Mouse (Mus musculus) neural tube, embryonic 11.5 days (tissue): ENCODE measurements at regions not wholly inside any gene's neighbourhood (a gene's known extent, or its start where the extent isn't known, plus 50 kb on each side); places are given as distances from the start of the nearest gene placed in this dataset.

Experiments used
- ATAC-seq: fragments of 200-750 bp; cut with Nextera tagmentation; 2 replicates; pipeline ENCODE4 v1.8.0; 2017; ENCODE audit warnings: moderate number of reproducible peaks, mild to moderate bottlenecking, moderate TSS enrichment, moderate library complexity; ENCODE audit not compliant: insufficient read depth, low FRiP score, low TSS enrichment
- DNase-seq: peaks from one replicate; pipeline ENCODE4 v3.0.0-alpha.2; 2015; ENCODE audit warnings: low spot score
- H3K27ac ChIP-seq: fragments of 300-500 bp; sonication (generic); 2 replicates; pipeline ENCODE4 v1.5.1; 2014; ENCODE audit warnings: low read depth, mild to moderate bottlenecking, low read length
- H3K27me3 ChIP-seq: fragments of 300-500 bp; sonication (generic); 2 replicates; pipeline ENCODE4 v1.6.1; 2014; ENCODE audit warnings: mild to moderate bottlenecking, low read length, mixed read lengths; ENCODE audit not compliant: control insufficient read depth, insufficient read depth
- H3K36me3 ChIP-seq: fragments of 300-500 bp; sonication (generic); 2 replicates; pipeline ENCODE4 v1.6.1; 2014; ENCODE audit warnings: mild to moderate bottlenecking, low read length, moderate library complexity, mixed read lengths; ENCODE audit not compliant: control insufficient read depth, insufficient read depth
- H3K4me1 ChIP-seq: fragments of 300-500 bp; sonication (generic); 2 replicates; pipeline ENCODE4 v1.6.1; 2014; ENCODE audit warnings: low read length, mixed read lengths; ENCODE audit not compliant: control insufficient read depth, insufficient read depth
- H3K4me2 ChIP-seq: fragments of 300-500 bp; sonication (generic); 2 replicates; pipeline ENCODE4 v1.6.1; 2014; ENCODE audit warnings: low read depth, mild to moderate bottlenecking, moderate library complexity
- H3K4me3 ChIP-seq: fragments of 300-500 bp; sonication (generic); 2 replicates; pipeline ENCODE4 v1.5.1; 2014; ENCODE audit warnings: low read depth, low read length
- H3K9ac ChIP-seq: fragments of 300-500 bp; sonication (generic); 2 replicates; pipeline ENCODE4 v1.6.1; 2014; ENCODE audit warnings: mild to moderate bottlenecking, low read length
- H3K9me3 ChIP-seq: fragments of 300-500 bp; sonication (generic); 2 replicates; pipeline ENCODE4 v1.6.1; 2016; ENCODE audit warnings: low read length; ENCODE audit not compliant: control insufficient read depth
- WGBS: fragments of 180-500 bp; shearing (Covaris S2); extraction: QIAGEN DNeasy Blood & Tissue Kit; methylation state at CpG from one replicate; pipeline ENCODE4 v1.1.7; 2014; 5-methylcytosine and 5-hydroxymethylcytosine counted together

GRCm38 (mm10) chr1:13455572-13455971, 2041.7 kb downstream of the A830018L16Rik start:
- DNase-seq, result no peak
- Histone ChIP-seq H3K4me3 (no peak overlapping the region), H3K27ac (no peak overlapping the region), H3K4me1 (no peaks in the 10 kb centered on the region), H3K4me2 (no peak overlapping the region), H3K27me3 (no peaks in the 10 kb centered on the region), H3K9ac (no peak overlapping the region), H3K36me3 (no peaks in the 10 kb centered on the region), H3K9me3 (no peaks in the 10 kb centered on the region)
- WGBS, result 81% methylated on average over 3 of the region's 3 CpGs
- ATAC-seq, result no peak

DNA sequence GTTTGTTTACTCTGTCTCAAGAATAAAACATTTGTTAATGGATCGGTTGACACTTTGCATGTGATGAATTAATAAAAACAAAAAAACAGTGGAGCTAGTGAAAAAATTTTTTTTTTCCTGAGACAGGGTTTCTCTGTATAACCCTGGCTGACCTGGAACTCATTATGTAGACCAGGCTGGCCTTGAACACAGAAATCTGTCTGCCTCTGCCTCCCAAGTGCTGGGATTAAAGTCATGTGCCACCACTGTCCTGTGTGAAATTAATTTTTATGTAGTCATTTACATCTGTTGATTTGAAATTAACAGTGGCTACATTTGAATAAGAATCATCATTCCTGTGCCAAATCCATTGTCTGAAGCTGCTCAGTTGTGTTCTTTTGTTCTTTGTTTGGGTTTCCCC, 2050.4 kb downstream of the A830018L16Rik start:
- no peaks in the 10 kb centered on the region for H3K9me3 ChIP-seq
- no peaks in the 10 kb centered on the region for H3K27me3 ChIP-seq
- H3K36me3 ChIP-seq, result no peaks in the 10 kb centered on the region
- H3K27ac ChIP-seq, result no peak overlapping the region
- WGBS, result 96% methylated on average over 1 of the region's 1 CpGs
- DNase-seq, result no peak
- H3K4me3 ChIP-seq, result no peak overlapping the region
- no peak overlapping the region for H3K9ac ChIP-seq
- ATAC-seq, result no peak
- no peaks in the 10 kb centered on the region for H3K4me1 ChIP-seq
- H3K4me2 ChIP-seq, result no peak overlapping the region

GRCm38 (mm10) chr1:13467174-13467573, 2053.3 kb downstream of the A830018L16Rik start:
- H3K4me3 ChIP-seq, result no peak overlapping the region
- WGBS, result 89% methylated on average over 6 of the region's 6 CpGs
- ATAC-seq (no peak), DNase-seq (no peak)
- no peaks in the 10 kb centered on the region for H3K9me3 ChIP-seq
- H3K27me3 ChIP-seq, result no peaks in the 10 kb centered on the region
- H3K27ac ChIP-seq, result no peak overlapping the region
- no peaks in the 10 kb centered on the region for H3K36me3 ChIP-seq
- H3K4me1 ChIP-seq, result no peaks in the 10 kb centered on the region
- H3K9ac ChIP-seq, result no peak overlapping the region
- no peak overlapping the region for H3K4me2 ChIP-seq

GRCm38 (mm10) chr1:13467886-13468630, 2054.2 kb downstream of the A830018L16Rik start:
- no peaks in the 10 kb centered on the region for H3K27me3 ChIP-seq
- H3K4me3 ChIP-seq, result no peak overlapping the region
- H3K27ac ChIP-seq, result no peak overlapping the region
- WGBS, result 57% methylated on average over 2 of the region's 2 CpGs
- H3K36me3 ChIP-seq, result no peaks in the 10 kb centered on the region
- H3K4me1 ChIP-seq, result no peaks in the 10 kb centered on the region
- ATAC-seq, result no peak
- no peak for DNase-seq
- H3K9ac ChIP-seq, result no peak overlapping the region
- no peaks in the 10 kb centered on the region for H3K9me3 ChIP-seq
- no peak overlapping the region for H3K4me2 ChIP-seq

- WGBS, result 34% methylated on average over 16 of the region's 16 CpGs
- no peak for ATAC-seq
- Histone ChIP-seq H3K4me1 (no peaks in the 10 kb centered on the region), H3K27ac (no peak overlapping the region), H3K4me2 (0 out of 2 replicates have a peak overlapping the region, but pooled peaks have one; percentile 13), H3K9me3 (no peaks in the 10 kb centered on the region), H3K4me3 (no peak overlapping the region), H3K36me3 (no peaks in the 10 kb centered on the region), H3K27me3 (no peaks in the 10 kb centered on the region), H3K9ac (no peak overlapping the region)
- no peak for DNase-seq
Measured at GRCm38 (mm10) chr1:13494727-13495404, 2081.0 kb downstream of the A830018L16Rik start.

GRCm38 (mm10) chr1:13496386-13496785, 2082.5 kb downstream of the A830018L16Rik start:
- no peak overlapping the region for H3K27ac ChIP-seq
- no peak overlapping the region for H3K4me3 ChIP-seq
- ATAC-seq (no peak), DNase-seq (no peak)
- H3K4me1 ChIP-seq, result no peaks in the 10 kb centered on the region
- WGBS, result 24% methylated on average over 2 of the region's 2 CpGs
- H3K27me3 ChIP-seq, result no peaks in the 10 kb centered on the region
- no peak overlapping the region for H3K4me2 ChIP-seq
- H3K9me3 ChIP-seq, result no peaks in the 10 kb centered on the region
- no peaks in the 10 kb centered on the region for H3K36me3 ChIP-seq
- H3K9ac ChIP-seq, result no peak overlapping the region

GRCm38 (mm10) chr1:13500456-13500855, 2086.6 kb downstream of the A830018L16Rik start:
- Histone ChIP-seq H3K36me3 (no peaks in the 10 kb centered on the region), H3K9me3 (no peaks in the 10 kb centered on the region), H3K9ac (no peak overlapping the region), H3K27ac (no peak overlapping the region), H3K27me3 (no peaks in the 10 kb centered on the region), H3K4me3 (no peak overlapping the region), H3K4me2 (no peak overlapping the region), H3K4me1 (no peaks in the 10 kb centered on the region)
- 28% methylated on average over 5 of the region's 5 CpGs for WGBS
- no peak for ATAC-seq
- peak; percentile 20 for DNase-seq

DNA sequence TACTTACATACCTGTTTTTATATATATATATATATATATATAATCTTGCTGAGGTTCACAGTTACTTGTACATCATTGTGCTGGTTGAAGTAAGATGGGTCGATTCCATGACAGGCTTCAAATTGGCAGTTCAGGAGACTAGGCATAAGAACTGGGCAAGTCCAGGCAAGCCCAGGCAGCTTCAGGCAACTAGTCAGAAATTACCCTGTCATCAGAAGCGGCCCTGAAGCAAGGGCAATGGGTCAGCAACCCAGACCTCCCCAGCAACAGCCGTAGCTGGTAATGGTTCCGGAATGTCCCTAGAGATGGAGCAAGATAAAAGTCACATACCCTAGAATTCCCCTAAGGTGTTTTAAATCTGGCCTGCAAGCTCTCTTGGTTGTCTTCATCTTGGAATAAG, 2088.0 kb downstream of the A830018L16Rik start:
- ATAC-seq, result no peak
- Histone ChIP-seq H3K4me2 (no peak overlapping the region), H3K4me1 (no peaks in the 10 kb centered on the region), H3K9me3 (no peaks in the 10 kb centered on the region), H3K4me3 (no peak overlapping the region), H3K27ac (no peak overlapping the region), H3K36me3 (no peaks in the 10 kb centered on the region), H3K27me3 (no peaks in the 10 kb centered on the region), H3K9ac (no peak overlapping the region)
- WGBS, result 82% methylated on average over 4 of the region's 4 CpGs
- DNase-seq, result no peak

DNA sequence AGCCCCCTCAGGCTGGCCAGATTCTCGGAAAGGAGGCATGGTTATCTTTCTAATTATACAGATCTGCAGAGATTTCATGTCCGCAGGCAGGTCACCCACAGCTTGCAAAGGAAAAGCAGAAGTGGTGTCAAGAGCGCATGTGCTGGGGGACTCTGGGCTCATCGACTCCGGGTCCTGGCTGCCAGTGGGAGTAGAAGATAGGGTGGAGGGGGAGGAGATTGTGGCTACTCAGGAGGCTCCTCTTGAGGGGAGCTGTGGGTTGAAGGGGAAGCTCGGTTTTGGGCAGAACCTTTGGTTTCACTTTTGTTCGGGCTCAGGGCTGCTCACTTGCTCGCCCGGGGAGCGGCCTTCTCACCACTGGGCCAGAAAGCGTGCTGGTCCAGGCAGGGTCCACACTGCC, 2099.9 kb downstream of the A830018L16Rik start:
- Histone ChIP-seq H3K4me3 (no peak overlapping the region), H3K4me1 (no peaks in the 10 kb centered on the region), H3K27ac (no peak overlapping the region), H3K36me3 (no peaks in the 10 kb centered on the region), H3K9me3 (0 out of 2 replicates have a peak, but pooled peaks cover 3% of the 10 kb centered on the region), H3K9ac (no peak overlapping the region), H3K27me3 (no peaks in the 10 kb centered on the region), H3K4me2 (no peak overlapping the region)
- WGBS, result 93% methylated on average over 10 of the region's 11 CpGs
- ATAC-seq (no peak), DNase-seq (no peak)
